Mouse (Mus musculus) lung, adult 2 months (tissue): ENCODE measurements at regions not wholly inside any gene's neighbourhood (a gene's known extent, or its start where the extent isn't known, plus 50 kb on each side); places are given as distances from the start of the nearest gene placed in this dataset.

Source experiments
- CTCF ChIP-seq: fragments of 200-500 bp; IDR thresholded peaks from 2 replicates; pipeline ENCODE4 v1.5.1; 2011; ENCODE audit warnings: mild to moderate bottlenecking, low read length, control low read depth; ENCODE audit not compliant: insufficient read depth
- POLR2A ChIP-seq: fragments of 200-500 bp; IDR thresholded peaks from 2 replicates; pipeline ENCODE4 v1.6.1; 2011; ENCODE audit warnings: low read depth, mild to moderate bottlenecking, control low read depth, low read length, borderline replicate concordance; ENCODE audit errors: extremely low read depth

- TF ChIP-seq POLR2A, result no peak
- TF ChIP-seq CTCF, result no peak
Observed at GRCm38 (mm10) chr4:142506383-142507211, 267.4 kb upstream of the Kazn start.
